In genomic region chr7:87246940-87247339, GRCm38 (mm10) we compare ENCODE assay signal across 9 mouse cellular contexts. TPM values are rescaled to one million over a fixed set of nuclear protein-coding genes. Genes with fewer than 3 reads are reported as not detected.
DNase-seq lines count a peak whose midpoint lies in the region; ATAC-seq and TF ChIP-seq lines count a peak whose summit lies in the region.
"Had no signal": no experiment of that assay in that cellular context is flagged by ENCODE, and none has a peak within 500 bp of the region (broad histone marks: within the 10 kb centered on the region; RNA-seq: fewer than 3 reads in every experiment).

No protein-coding gene starts in this region.

- peak overlapping the region; percentile 69 for H3K4me3 ChIP-seq in heart, embryonic 11.5 days (ENCODE audit: low read depth, low read length)
- H3K4me3 ChIP-seq in E14TG2a.4 (replicated peaks; ENCODE audit: low read length) = peak overlapping the region; percentile 82
- peak overlapping the region; percentile 76 for H3K4me3 ChIP-seq in forebrain, embryonic 16.5 days (replicated peaks; ENCODE audit: low read length)
- H3K4me3 ChIP-seq in liver, embryonic 14.5 days (ENCODE audit: insufficient read depth in 1 of 2, low read depth in 2 of 2, low read length in 2 of 2) = peak overlapping the region; percentile 42 to 47

- ATAC-seq in heart, embryonic 11.5 days (replicated peaks; ENCODE audit: insufficient number of reproducible peaks, low FRiP score, low TSS enrichment) = no peak
- ATAC-seq in forebrain, embryonic 16.5 days = peak; percentile 20
- no peak for ATAC-seq in liver, embryonic 14.5 days (ENCODE audit: insufficient read depth)

- no peak for DNase-seq in heart, adult 18-20 months
- no peak for DNase-seq in liver, embryonic 14.5 days (ENCODE audit: low read depth in 3 of 3, low spot score in 3 of 3)
- no peak for DNase-seq in right cerebral cortex, adult 18-20 months
- no peak for DNase-seq in gastrocnemius, postnatal 10 days
- DNase-seq in cerebellum, postnatal 14 days = no peak

- H3K4me2 ChIP-seq in heart, embryonic 11.5 days = peak overlapping the region; percentile 75
- H3K4me2 ChIP-seq in forebrain, embryonic 16.5 days (ENCODE audit: low read length) = peak overlapping the region; percentile 86
- peak overlapping the region; percentile 50 for H3K4me2 ChIP-seq in liver, embryonic 14.5 days (ENCODE audit: low read depth)

- 0 out of 2 replicates have a peak, but pooled peaks cover 2% of the 10 kb centered on the region for H3K4me1 ChIP-seq in heart, embryonic 11.5 days (ENCODE audit: control insufficient read depth, insufficient read depth, low read length)
- H3K4me1 ChIP-seq in E14TG2a.4 (replicated peaks; ENCODE audit: low read depth, low read length) = peaks cover 8% of the 10 kb centered on the region
- 0 out of 2 replicates have a peak, but pooled peaks cover 2% of the 10 kb centered on the region for H3K4me1 ChIP-seq in forebrain, embryonic 16.5 days (replicated peaks; ENCODE audit: control insufficient read depth, insufficient read depth, low read length)
- no peaks in the 10 kb centered on the region for H3K4me1 ChIP-seq in liver, embryonic 14.5 days (replicated peaks; ENCODE audit: control insufficient read depth in 2 of 2, insufficient read depth in 2 of 2, low read length in 1 of 2)

- TF ChIP-seq EP300 in liver, embryonic 14.5 days (IDR thresholded peaks at IDR 0.05; ENCODE audit: low read depth) = no peak

- no peaks in the 10 kb centered on the region for H3K36me3 ChIP-seq in heart, embryonic 11.5 days (ENCODE audit: control insufficient read depth, insufficient read depth, low read length)
- no peaks in the 10 kb centered on the region for H3K36me3 ChIP-seq in E14TG2a.4 (ENCODE audit: insufficient read depth, low read length)
- no peaks in the 10 kb centered on the region for H3K36me3 ChIP-seq in forebrain, embryonic 16.5 days (ENCODE audit: control insufficient read depth, insufficient read depth)
- H3K36me3 ChIP-seq in liver, embryonic 14.5 days (replicated peaks; ENCODE audit: control insufficient read depth, insufficient read depth, low read depth) = no peaks in the 10 kb centered on the region

- H3K9me3 ChIP-seq in heart, embryonic 11.5 days (replicated peaks; ENCODE audit: control insufficient read depth, low read length) = no peaks in the 10 kb centered on the region
- H3K9me3 ChIP-seq in E14TG2a.4 (ENCODE audit: low read length) = no peaks in the 10 kb centered on the region
- no peaks in the 10 kb centered on the region for H3K9me3 ChIP-seq in forebrain, embryonic 16.5 days (ENCODE audit: control insufficient read depth, low read length)
- no peaks in the 10 kb centered on the region for H3K9me3 ChIP-seq in liver, embryonic 14.5 days (ENCODE audit: control insufficient read depth, low read length)

- peak overlapping the region; percentile 85 for H3K9ac ChIP-seq in heart, embryonic 11.5 days (ENCODE audit: low read depth, low read length)
- H3K9ac ChIP-seq in forebrain, embryonic 16.5 days (replicated peaks; ENCODE audit: low read depth, low read length) = peak overlapping the region; percentile 89
- H3K9ac ChIP-seq in liver, embryonic 14.5 days (replicated peaks) = no peak overlapping the region

- no peak overlapping the region; the same call in 1 of the 2 replicates for H3K27ac ChIP-seq in heart, embryonic 11.5 days (ENCODE audit: low read depth, low read length)
- no peak overlapping the region for H3K27ac ChIP-seq in forebrain, embryonic 16.5 days (ENCODE audit: low read length)
- no peak overlapping the region for H3K27ac ChIP-seq in liver, embryonic 14.5 days

- TF ChIP-seq CTCF in E14TG2a.4 (conservative IDR thresholded peaks at IDR 0.05; ENCODE audit: low read length) = no peak
- no peak for TF ChIP-seq CTCF in liver, embryonic 14.5 days (IDR thresholded peaks at IDR 0.05; ENCODE audit: low read depth)

- no peaks in the 10 kb centered on the region for H3K27me3 ChIP-seq in heart, embryonic 11.5 days (ENCODE audit: control insufficient read depth, insufficient read depth, low read length)
- no peaks in the 10 kb centered on the region for H3K27me3 ChIP-seq in E14TG2a.4 (ENCODE audit: insufficient read depth, low read length)
- no peaks in the 10 kb centered on the region for H3K27me3 ChIP-seq in forebrain, embryonic 16.5 days (replicated peaks; ENCODE audit: control insufficient read depth, insufficient read depth, low read length)
- no peaks in the 10 kb centered on the region for H3K27me3 ChIP-seq in liver, embryonic 14.5 days (ENCODE audit: control insufficient read depth, insufficient read depth, low read length)

- 57% methylated on average over 1 of the region's 1 CpGs for WGBS in heart, embryonic 11.5 days (ENCODE audit: insufficient replicate concordance)
- 72% methylated on average over 1 of the region's 1 CpGs for WGBS in forebrain, embryonic 16.5 days
- 59% methylated on average over 1 of the region's 1 CpGs for WGBS in liver, embryonic 14.5 days (ENCODE audit: insufficient replicate concordance)

RNA-seq across cellular contexts. Expression of gene Nox4, which starts 1.0 kb away (rescaled TPM):
- polyA plus RNA-seq in heart, embryonic 11.5 days (2014; fragmentation: Nextera tagmentation; extraction: Ambion mirVana) = 4.1 and 4.5 TPM in 2 replicates
- 1 to 10 TPM in 1 of 2 experiments, under 1 TPM in 1; 0.50 to 1.2 TPM for total RNA-seq in heart, adult 18-20 months (2021)
- polyA plus RNA-seq in forebrain, embryonic 16.5 days (2015; fragmentation: Nextera tagmentation; extraction: Ambion mirVana) = 1.4 and 1.8 TPM in 2 replicates
- 0.05 and 0.06 TPM in 2 replicates for polyA plus RNA-seq in liver, embryonic 14.5 days (2012; rRNA removed)
- 0.08 and 0.10 TPM in 2 replicates for polyA plus RNA-seq in liver, embryonic 14.5 days (2014; fragmentation: Nextera tagmentation; extraction: Ambion mirVana)
- 1 to 10 TPM; 2.6 to 3.8 TPM for total RNA-seq in gastrocnemius, postnatal 10 days (2021)
- total RNA-seq: hematopoietic stem cell, adult 5-6 weeks had no signal
